Mouse (Mus musculus) heart, postnatal 4 days (tissue): ENCODE measurements at regions not wholly inside any gene's neighbourhood (a gene's known extent, or its start where the extent isn't known, plus 50 kb on each side); places are given as distances from the start of the nearest gene placed in this dataset.
"Not testable (repeated sequence)": the region's sequence is repeated elsewhere in the genome, so short reads cannot be mapped to it uniquely, and the experiment has no call there.

Experiments used
- DNase-seq: peaks from one replicate; pipeline ENCODE4 v3.0.0; 2021

GRCm38 (mm10) chrX:162359767-162360545, 200.4 kb upstream of the Nhs start:
- DNase-seq = peak; percentile 59

DNA sequence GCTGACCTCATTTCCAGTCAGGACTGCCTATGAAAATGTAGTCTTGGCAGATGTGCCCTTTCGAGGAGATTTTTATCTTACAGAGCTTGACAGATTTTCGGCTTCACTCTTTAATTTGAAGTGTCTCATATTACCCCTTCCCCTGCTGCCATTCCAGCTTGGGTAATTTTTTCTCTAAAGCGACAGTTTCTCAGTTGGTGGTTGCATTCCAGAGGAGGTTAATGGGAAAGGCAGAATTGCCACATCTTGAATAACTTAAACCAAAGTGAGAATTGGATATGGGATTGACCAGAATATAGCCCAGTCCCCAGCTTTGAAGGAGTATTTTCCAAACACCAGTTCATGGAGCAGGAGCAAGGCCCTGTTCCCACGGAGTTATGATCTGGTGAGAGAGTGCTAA, 188.8 kb upstream of the Nhs start:
- no peak for DNase-seq

GRCm38 (mm10) chrX:162347886-162348285, 188.4 kb upstream of the Nhs start:
- no peak for DNase-seq

DNA sequence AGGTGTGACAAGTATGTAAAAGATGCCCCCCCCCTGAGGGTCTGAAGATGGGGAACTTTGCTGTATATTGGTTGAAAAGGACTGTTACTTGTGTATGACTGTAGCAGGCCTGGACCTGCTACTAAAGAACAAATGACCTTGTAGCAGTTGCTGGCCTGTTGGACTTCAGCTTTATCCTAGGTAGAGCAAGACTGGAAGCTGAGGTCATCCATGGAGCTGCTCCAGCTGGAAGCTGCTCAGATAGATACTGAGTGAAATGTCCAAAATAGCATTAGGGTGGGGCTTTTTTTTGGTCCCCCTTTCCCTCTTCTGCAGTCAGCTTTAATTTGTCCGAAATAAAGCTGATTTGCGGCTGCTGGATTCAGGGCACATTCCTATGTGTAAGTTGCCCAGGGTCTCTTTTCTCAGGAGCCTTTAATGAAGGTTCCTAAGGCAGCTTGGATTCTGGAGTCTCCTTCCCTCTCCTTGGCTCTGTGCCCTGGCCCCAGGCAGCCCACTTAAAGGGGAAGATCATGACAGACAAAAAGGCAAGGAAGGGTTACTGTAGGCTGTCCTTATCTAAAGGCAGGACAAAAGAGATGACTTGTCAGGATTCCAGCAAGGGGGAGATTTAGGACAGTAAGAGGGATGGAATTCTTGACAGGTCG, 186.1 kb upstream of the Nhs start:
- peak; percentile 77 for DNase-seq

GRCm38 (mm10) chrX:162332121-162332520, 172.6 kb upstream of the Nhs start:
- no peak for DNase-seq

GRCm38 (mm10) chrX:162307646-162308045, 148.1 kb upstream of the Nhs start:
- DNase-seq = no peak

- no peak for DNase-seq
Measured at GRCm38 (mm10) chrX:162304145-162304544, 144.6 kb upstream of the Nhs start.

GRCm38 (mm10) chrX:162302788-162303187, 143.3 kb upstream of the Nhs start:
- DNase-seq = no peak

DNA sequence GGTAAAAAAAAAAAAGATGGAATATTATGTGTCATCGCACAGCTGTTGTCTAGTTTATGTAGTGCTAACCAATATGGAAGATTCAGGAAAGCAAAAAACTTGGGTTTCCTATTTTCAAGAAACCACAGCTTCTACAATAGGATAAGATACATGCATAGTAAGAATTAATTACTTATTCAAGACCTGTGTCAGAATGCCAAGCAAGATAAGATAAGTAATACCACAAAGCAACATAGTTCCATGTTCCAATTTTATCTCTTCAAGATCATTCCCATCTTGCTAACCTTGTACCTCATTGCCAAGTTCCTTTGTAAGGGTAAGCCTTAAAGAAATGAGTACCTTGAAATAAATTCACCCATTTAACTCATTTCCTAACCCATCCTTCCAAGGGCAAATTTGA, 131.7 kb upstream of the Nhs start:
- no peak for DNase-seq

- not testable (repeated sequence) for DNase-seq
Measured at GRCm38 (mm10) chrX:162286155-162286554, 126.6 kb upstream of the Nhs start.

DNA sequence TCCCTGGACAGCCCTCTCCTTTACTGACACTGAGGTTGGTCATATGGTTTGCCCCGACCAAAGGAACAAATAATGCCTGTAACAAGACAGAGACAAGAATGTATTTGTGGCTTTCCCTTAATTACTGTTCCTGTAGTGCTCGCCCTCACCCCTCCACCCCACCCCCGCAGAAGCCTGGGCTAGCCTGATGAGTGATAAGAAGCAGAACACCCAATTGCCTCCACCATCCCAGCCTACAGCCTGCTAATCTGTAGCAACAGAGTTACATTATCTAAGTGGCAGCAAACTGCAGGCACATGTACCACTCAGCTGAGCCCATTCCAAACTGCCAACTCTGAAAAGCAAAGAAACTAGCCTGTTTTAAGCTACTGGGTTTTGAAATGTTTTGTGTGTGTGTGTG, 124.7 kb upstream of the Nhs start:
- no peak for DNase-seq

DNA sequence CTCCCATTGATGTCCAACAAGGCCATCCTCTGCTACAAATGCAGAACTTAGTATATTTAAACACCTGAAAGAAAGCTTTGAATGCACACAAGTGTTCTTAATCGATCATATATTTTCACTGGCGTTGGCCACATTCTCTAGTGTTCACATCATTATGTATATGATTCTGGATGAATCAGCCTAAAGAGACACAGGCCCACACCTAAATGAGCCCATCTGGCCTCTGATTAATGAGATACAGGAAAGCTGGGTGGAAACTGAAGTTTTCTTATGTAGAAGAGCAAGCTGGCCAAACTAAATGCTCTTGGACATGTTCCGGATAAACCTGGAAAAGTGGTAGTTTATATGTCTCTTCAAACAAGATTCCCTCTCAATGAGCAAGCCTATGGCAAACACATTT, 123.2 kb upstream of the Nhs start:
- DNase-seq = no peak

GRCm38 (mm10) chrX:162278834-162279708, 119.5 kb upstream of the Nhs start:
- DNase-seq = peak; percentile 72

DNA sequence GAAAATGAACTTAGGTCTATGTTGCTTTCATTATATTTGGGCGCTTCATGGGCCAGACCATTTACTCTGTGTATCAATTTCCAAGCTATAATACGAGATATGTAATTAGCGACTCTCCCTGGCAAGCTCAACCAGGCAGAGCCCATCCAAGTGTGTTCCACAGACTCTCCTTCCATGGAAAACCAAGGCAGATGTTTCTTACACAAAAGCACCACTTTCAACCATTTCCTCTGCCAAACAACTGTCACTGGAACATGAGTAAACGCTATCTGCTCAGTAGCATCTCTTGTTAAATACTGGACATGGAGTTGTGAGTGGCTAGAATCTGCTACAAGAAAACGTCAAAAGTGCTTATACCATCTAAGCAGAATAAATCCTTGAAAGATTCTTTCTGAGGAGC, 115.1 kb upstream of the Nhs start:
- no peak for DNase-seq

DNA sequence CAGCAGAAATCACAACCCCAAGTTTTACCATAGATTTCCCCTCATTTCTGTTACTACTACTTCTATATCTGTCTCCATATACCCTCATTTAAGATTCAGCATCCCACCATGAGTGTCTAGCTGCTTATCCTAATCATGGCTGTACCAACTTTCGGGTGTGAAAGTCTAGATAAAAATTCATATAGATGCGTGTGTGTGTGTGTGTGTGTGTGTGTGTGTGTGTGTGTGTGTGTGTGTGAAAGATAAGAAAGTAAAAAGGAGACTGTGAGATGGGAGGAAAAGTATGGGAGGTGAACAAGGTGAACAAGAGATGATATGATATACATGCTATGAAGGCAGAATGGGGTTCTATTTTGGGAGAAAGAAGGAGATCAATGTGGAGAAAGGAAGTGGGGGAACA, 111.7 kb upstream of the Nhs start:
- no peak for DNase-seq

DNA sequence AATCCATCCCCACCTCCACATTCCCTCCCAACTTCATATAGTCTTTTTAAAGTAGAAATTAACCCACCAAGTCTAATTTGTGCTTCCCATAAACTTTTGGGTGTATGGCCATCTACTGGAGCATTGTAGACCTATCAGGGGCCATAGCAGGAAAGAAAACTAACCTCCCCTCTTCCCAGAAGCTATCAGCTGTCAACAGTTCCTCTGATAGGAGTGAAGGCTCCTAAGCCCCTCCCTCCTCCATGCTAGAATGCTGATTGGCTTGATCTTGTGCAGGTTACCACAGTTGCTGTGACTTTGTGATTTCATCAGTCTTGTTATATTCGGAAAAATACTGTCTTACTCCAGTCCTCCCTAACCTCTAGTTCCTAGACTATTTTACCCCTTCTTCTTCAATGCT, 109.4 kb upstream of the Nhs start:
- no peak for DNase-seq

- DNase-seq = no peak
Measured at GRCm38 (mm10) chrX:162268112-162268511, 108.6 kb upstream of the Nhs start.

- DNase-seq = peak; percentile 49
Measured at GRCm38 (mm10) chrX:162267679-162268078, 108.1 kb upstream of the Nhs start.

- DNase-seq = no peak
Measured at GRCm38 (mm10) chrX:162266769-162267168, 107.2 kb upstream of the Nhs start.

DNA sequence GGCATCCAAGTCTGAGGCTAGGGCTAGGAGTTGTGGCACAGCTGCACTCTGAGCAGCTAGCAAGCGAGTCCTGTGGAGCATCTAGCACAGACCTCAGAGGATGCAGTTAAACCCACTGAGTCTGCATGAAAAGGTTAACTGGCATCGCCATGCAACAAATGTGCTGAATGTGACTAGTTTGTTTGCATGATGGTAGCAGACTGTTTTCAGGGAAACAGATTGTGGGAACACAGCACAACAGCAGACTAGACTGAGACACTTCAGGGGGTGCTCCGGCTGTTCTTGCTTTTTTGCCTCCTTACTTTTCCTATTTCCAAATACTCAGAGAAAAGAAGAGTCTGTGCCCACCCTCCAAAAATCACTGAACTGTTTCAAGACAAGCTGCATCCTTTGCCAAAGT, 97.9 kb upstream of the Nhs start:
- DNase-seq = no peak

DNA sequence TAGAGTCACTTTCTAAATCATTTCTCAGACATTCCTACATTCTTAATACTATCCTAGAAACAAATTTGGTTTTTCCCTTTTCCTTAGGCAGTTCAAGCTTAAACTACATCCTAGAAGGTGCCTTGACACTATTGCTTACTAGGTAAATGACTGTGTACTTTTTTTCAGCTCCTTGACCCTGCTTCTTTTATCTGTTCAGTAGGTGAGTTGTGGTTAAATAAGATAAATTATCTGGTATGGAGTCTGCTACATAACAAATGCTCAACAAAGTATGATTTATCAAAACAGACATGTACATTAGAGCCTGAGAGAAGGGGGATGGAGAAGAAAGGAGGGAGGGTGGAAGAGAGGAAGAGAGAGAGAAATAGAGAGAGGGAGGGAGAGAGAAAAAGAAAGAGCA, 96.3 kb upstream of the Nhs start:
- no peak for DNase-seq

DNA sequence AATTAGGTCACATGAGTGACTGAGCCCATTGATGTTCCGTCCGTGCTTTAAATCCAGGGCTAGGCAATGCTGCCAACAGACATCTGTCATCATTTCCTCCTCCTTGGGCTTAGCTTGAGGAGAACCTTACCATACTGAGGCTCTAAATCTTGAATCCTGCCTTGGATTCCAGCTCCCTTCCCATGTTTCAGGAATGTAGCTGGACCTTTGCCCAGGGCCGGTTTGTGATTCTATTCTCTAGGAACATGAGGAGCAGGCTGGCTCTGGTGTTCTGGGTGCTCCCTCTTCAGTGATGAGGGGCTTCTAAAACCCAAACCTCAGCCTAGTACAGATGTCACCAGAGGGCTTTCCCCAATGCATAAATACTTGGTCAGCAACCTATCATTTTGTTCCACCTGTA, 81.8 kb upstream of the Nhs start:
- peak; percentile 19 for DNase-seq

DNA sequence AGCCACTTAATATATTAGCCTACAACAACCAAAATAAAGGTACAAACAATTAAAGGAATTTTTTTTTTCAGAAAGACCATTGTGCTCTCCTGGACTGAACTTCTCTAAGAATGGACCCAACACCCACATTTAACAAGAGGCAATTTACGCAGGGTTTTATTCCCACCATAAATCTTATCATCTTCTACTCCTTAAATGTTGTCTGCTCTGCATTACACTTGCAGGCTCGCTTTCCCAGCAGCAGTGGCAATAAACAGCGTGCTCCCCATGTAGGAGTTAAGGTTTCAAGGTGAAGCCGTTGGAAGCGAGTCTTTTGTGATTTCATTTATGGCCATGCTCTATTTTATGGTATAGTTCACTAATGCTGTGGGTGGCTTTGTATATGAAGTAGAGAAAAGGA, 76.0 kb upstream of the Nhs start:
- DNase-seq = no peak
